Mouse (Mus musculus): Measurements from ENCODE around the gene Iqck. TPM values are rescaled to one million over a fixed set of nuclear protein-coding genes. Genes with fewer than 3 reads are reported as not detected.
A peak's percentile ranks its signal among the peaks of the same experiment; 100 is the strongest.

The Iqck gene
- total RNA-seq, 2 experiments from 2014 or later = 17.3 to 18.2 TPM

GRCm38 (mm10) chr7:118944884-118945283 is 89.3 kb downstream of the Iqck start:
- DNase-seq (ENCODE audit: low spot score in 2 of 2) = no peak

- DNase-seq (ENCODE audit: low spot score in 2 of 2) = no peak
Measured at GRCm38 (mm10) chr7:118947241-118947640, 91.7 kb downstream of the Iqck start.

- DNase-seq (ENCODE audit: low spot score in 2 of 2) = no peak
Measured at GRCm38 (mm10) chr7:118948677-118949282, 93.2 kb downstream of the Iqck start.

GRCm38 (mm10) chr7:118949749-118950148 is 94.2 kb downstream of the Iqck start:
- DNase-seq (ENCODE audit: low spot score in 2 of 2) = no peak

- no peak for DNase-seq (ENCODE audit: low spot score in 2 of 2)
Measured at GRCm38 (mm10) chr7:118953626-118954282, 98.2 kb downstream of the Iqck start.

GRCm38 (mm10) chr7:118954968-118955367 is 99.4 kb downstream of the Iqck start:
- no peak for DNase-seq (ENCODE audit: low spot score in 2 of 2)

- DNase-seq (ENCODE audit: low spot score in 2 of 2) = no peak
Measured at GRCm38 (mm10) chr7:118956616-118957246, 101.2 kb downstream of the Iqck start.

- DNase-seq (ENCODE audit: low spot score in 2 of 2) = no peak
Measured at GRCm38 (mm10) chr7:118959209-118959608, 103.7 kb downstream of the Iqck start.

- DNase-seq (ENCODE audit: low spot score in 2 of 2) = no peak
Measured at GRCm38 (mm10) chr7:118964777-118965176, 109.2 kb downstream of the Iqck start.

- no peak for DNase-seq (ENCODE audit: low spot score in 2 of 2)
Measured at GRCm38 (mm10) chr7:118965198-118965597, 109.6 kb downstream of the Iqck start.

GRCm38 (mm10) chr7:118968870-118969269 is 113.3 kb downstream of the Iqck start:
- DNase-seq (ENCODE audit: low spot score in 2 of 2) = no peak

GRCm38 (mm10) chr7:118971499-118971898 is 115.9 kb downstream of the Iqck start:
- DNase-seq (ENCODE audit: low spot score in 2 of 2) = no peak

GRCm38 (mm10) chr7:118972306-118972705 is 116.8 kb downstream of the Iqck start:
- no peak for DNase-seq (ENCODE audit: low spot score in 2 of 2)

GRCm38 (mm10) chr7:118973377-118973776 is 117.8 kb downstream of the Iqck start:
- peak in 1 of 2 experiments; percentile 17 for DNase-seq (ENCODE audit: low spot score in 2 of 2)

- DNase-seq (ENCODE audit: low spot score in 2 of 2) = no peak
Measured at GRCm38 (mm10) chr7:118975837-118976236, 120.3 kb downstream of the Iqck start.

- no peak for DNase-seq (ENCODE audit: low spot score in 2 of 2)
Measured at GRCm38 (mm10) chr7:118976414-118977166, 121.0 kb downstream of the Iqck start.

- DNase-seq (ENCODE audit: low spot score in 2 of 2) = no peak
Measured at GRCm38 (mm10) chr7:118977167-118977543, 121.6 kb downstream of the Iqck start.

GRCm38 (mm10) chr7:118979121-118979520 is 123.6 kb downstream of the Iqck start:
- no peak for DNase-seq (ENCODE audit: low spot score in 2 of 2)

- no peak for DNase-seq (ENCODE audit: low spot score in 2 of 2)
Measured at GRCm38 (mm10) chr7:118979708-118980107, 124.2 kb downstream of the Iqck start.

GRCm38 (mm10) chr7:118981346-118981745 is 125.8 kb downstream of the Iqck start:
- no peak for DNase-seq (ENCODE audit: low spot score in 2 of 2)

- DNase-seq (ENCODE audit: low spot score in 2 of 2) = no peak
Measured at GRCm38 (mm10) chr7:118981831-118982230, 126.3 kb downstream of the Iqck start.

GRCm38 (mm10) chr7:118982586-118982985 is 127.0 kb downstream of the Iqck start:
- no peak for DNase-seq (ENCODE audit: low spot score in 2 of 2)
